Mouse (Mus musculus) forebrain, embryonic 11.5 days (tissue): ENCODE data around the gene Kif4. TPM values are rescaled to one million over a fixed set of nuclear protein-coding genes. Genes with fewer than 3 reads are reported as not detected.

Experiments
- ATAC-seq: fragments of 200-750 bp; cut with Nextera tagmentation; replicated peaks from 2 replicates; pipeline ENCODE4 v1.8.0; 2017; ENCODE audit warnings: moderate TSS enrichment; ENCODE audit not compliant: low FRiP score
- DNase-seq: peaks from one replicate; pipeline ENCODE4 v3.0.0-alpha.2; 2017; ENCODE audit warnings: low spot score
- H3K27ac ChIP-seq: fragments of 300-500 bp; sonication (generic); 2 replicates; pipeline ENCODE4 v1.5.1; 2014; ENCODE audit warnings: low read depth, low read length
- H3K27me3 ChIP-seq: fragments of 300-500 bp; sonication (generic); 2 replicates; pipeline ENCODE4 v1.6.1; 2014; ENCODE audit warnings: mild to moderate bottlenecking, low read length, mixed read lengths; ENCODE audit not compliant: control insufficient read depth, insufficient read depth
- H3K36me3 ChIP-seq: fragments of 300-500 bp; sonication (generic); 2 replicates; pipeline ENCODE4 v1.6.1; 2014; ENCODE audit warnings: mild to moderate bottlenecking, low read length, moderate library complexity, mixed read lengths; ENCODE audit not compliant: control insufficient read depth, insufficient read depth
- H3K4me1 ChIP-seq: fragments of 300-500 bp; sonication (generic); replicated peaks from 2 replicates; pipeline ENCODE4 v1.6.1; 2014; ENCODE audit warnings: low read length, mixed read lengths; ENCODE audit not compliant: control insufficient read depth, insufficient read depth
- H3K4me2 ChIP-seq: fragments of 300-500 bp; sonication (generic); 2 replicates; pipeline ENCODE4 v1.6.1; 2014; ENCODE audit warnings: low read depth, mild to moderate bottlenecking, low read length, moderate library complexity, mixed read lengths; ENCODE audit not compliant: severe bottlenecking
- H3K4me3 ChIP-seq: fragments of 300-500 bp; sonication (generic); 2 replicates; pipeline ENCODE4 v1.5.1; 2014; ENCODE audit warnings: low read depth, low read length
- H3K9ac ChIP-seq: fragments of 300-500 bp; sonication (generic); 2 replicates; pipeline ENCODE4 v1.6.1; 2014; ENCODE audit warnings: low read length
- H3K9me3 ChIP-seq: fragments of 300-500 bp; sonication (generic); 2 replicates; pipeline ENCODE4 v1.6.1; 2016; ENCODE audit warnings: low read length, mixed read lengths; ENCODE audit not compliant: control insufficient read depth
- WGBS: fragments of 180-500 bp; shearing (Covaris S2); extraction: QIAGEN DNeasy Blood & Tissue Kit; methylation state at CpG from one replicate; pipeline ENCODE4 v1.1.7; 2014; 5-methylcytosine and 5-hydroxymethylcytosine counted together
- polyA plus RNA-seq: library from polyadenylated mRNA; unstranded; fragments of >200 nt; fragmentation: Nextera tagmentation; extraction: Ambion mirVana; gene quantifications from 2 replicates; pipeline ENCODE4 v1.2.1, GENCODE M21; 2014

Kif4 gene
- polyA plus RNA-seq, 1 experiment from 2014 or later, result 63.2 TPM

DNA sequence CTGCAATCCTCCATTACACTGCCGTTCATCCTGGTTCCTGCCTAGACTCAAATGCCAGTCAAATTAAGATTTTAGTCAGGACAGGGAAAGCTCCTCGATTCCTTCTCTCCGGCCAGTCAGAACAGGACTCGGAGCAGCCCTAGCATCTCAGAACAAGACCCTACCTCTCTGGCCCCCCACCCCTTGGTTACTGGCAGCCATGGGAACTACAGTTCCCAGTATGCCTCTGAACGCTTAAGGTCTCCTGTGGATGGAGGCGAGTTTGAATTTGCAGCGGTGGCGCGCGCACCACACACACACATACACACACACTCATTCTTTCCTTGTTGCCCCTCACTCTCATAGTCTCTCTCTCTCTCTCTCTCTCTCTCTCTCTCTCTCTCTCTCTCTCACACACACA lies 113.9 kb downstream of the Kif4 start:
- peak overlapping the region; percentile 15; the same call in 1 of the 2 replicates for H3K4me3 ChIP-seq
- no peaks in the 10 kb centered on the region for H3K4me1 ChIP-seq
- ATAC-seq, result peak; percentile 67
- WGBS, result 18% methylated on average over 10 of the region's 10 CpGs
- H3K9ac ChIP-seq, result no peak overlapping the region
- H3K9me3 ChIP-seq, result no peaks in the 10 kb centered on the region
- peak overlapping the region; percentile 39; the same call in 1 of the 2 replicates for H3K4me2 ChIP-seq
- H3K36me3 ChIP-seq, result no peaks in the 10 kb centered on the region
- no peak for DNase-seq
- H3K27ac ChIP-seq, result no peak overlapping the region
- 0 out of 2 replicates have a peak, but pooled peaks cover 2% of the 10 kb centered on the region for H3K27me3 ChIP-seq

DNA sequence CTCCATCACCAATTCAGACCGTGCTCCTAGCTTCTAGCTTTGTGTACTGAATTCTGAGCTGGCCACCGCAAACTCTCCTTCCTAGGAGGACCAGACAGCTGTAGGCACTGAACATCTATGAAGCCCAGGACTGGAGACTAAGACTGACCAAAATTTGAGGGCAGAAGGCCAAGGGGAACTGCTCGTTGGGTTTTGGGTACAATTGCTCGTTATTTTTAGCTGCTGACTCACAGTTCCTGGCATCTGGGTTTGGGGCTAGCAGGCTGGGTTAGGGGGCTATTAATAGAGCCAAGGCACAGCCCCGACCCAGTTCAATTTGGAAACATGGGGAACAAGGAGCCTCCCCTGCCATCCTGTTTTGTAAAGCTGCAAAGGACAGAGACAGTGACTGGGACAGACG lies 115.2 kb downstream of the Kif4 start:
- Histone ChIP-seq H3K4me2 (no peak overlapping the region), H3K36me3 (no peaks in the 10 kb centered on the region), H3K27ac (no peak overlapping the region), H3K9ac (no peak overlapping the region), H3K4me3 (no peak overlapping the region), H3K9me3 (no peaks in the 10 kb centered on the region), H3K27me3 (0 out of 2 replicates have a peak, but pooled peaks cover 2% of the 10 kb centered on the region), H3K4me1 (no peaks in the 10 kb centered on the region)
- DNase-seq (no peak), ATAC-seq (no peak)
- WGBS, result 67% methylated on average over 6 of the region's 6 CpGs

DNA sequence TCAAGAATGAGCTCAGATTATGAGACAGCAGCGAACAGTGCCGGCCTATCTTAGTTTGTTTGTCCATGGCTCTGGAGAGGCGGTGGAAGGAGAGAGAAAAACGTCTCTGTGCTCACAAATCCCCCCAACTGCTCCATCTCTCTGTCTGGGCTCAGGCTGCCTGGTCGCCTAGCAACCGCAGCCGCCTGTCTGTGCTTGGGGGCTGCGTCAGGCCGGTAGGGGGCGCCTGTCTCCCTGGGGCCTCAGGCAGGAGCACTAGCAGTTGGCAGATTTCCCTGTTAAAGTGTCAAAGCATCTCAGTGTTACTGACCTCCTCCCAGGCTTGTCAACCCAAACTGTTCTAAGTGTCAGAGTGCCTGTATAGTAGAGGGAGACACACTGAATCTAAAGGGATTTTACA lies 116.4 kb downstream of the Kif4 start:
- DNase-seq (peak; percentile 82), ATAC-seq (peak; percentile 85)
- no peak overlapping the region for H3K4me3 ChIP-seq
- 0 out of 2 replicates have a peak, but pooled peaks cover 2% of the 10 kb centered on the region for H3K27me3 ChIP-seq
- 14% methylated on average over 10 of the region's 10 CpGs for WGBS
- no peak overlapping the region for H3K4me2 ChIP-seq
- H3K9ac ChIP-seq, result no peak overlapping the region
- H3K36me3 ChIP-seq, result no peaks in the 10 kb centered on the region
- H3K27ac ChIP-seq, result no peak overlapping the region
- no peaks in the 10 kb centered on the region for H3K4me1 ChIP-seq
- no peaks in the 10 kb centered on the region for H3K9me3 ChIP-seq

DNA sequence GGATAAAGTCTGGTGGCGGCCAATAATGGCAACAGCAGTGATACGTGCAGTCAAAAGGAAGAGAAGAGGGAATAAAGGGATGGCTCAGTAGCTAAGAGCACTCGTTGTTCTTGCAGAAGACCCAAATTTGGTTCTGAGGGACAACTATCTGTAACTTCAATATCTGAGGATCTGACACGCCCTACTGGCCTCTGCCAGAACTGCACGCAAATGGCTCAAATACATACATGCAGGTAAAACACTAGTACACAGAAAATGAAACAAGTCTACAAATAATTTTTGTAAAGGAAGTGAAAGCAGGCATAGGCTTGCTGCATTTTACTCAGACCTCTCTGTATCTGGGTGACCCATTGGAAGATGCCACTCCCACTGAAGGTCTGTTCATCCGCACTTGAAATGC lies 140.3 kb downstream of the Kif4 start:
- H3K27me3 ChIP-seq, result peaks cover 2% of the 10 kb centered on the region; the same call in 1 of the 2 replicates
- H3K4me1 ChIP-seq, result no peaks in the 10 kb centered on the region
- no peak overlapping the region for H3K9ac ChIP-seq
- WGBS, result 82% methylated on average over 6 of the region's 6 CpGs
- no peaks in the 10 kb centered on the region for H3K36me3 ChIP-seq
- no peak overlapping the region for H3K4me3 ChIP-seq
- ATAC-seq (no peak), DNase-seq (no peak)
- no peak overlapping the region for H3K27ac ChIP-seq
- H3K9me3 ChIP-seq, result no peaks in the 10 kb centered on the region
- no peak overlapping the region for H3K4me2 ChIP-seq

DNA sequence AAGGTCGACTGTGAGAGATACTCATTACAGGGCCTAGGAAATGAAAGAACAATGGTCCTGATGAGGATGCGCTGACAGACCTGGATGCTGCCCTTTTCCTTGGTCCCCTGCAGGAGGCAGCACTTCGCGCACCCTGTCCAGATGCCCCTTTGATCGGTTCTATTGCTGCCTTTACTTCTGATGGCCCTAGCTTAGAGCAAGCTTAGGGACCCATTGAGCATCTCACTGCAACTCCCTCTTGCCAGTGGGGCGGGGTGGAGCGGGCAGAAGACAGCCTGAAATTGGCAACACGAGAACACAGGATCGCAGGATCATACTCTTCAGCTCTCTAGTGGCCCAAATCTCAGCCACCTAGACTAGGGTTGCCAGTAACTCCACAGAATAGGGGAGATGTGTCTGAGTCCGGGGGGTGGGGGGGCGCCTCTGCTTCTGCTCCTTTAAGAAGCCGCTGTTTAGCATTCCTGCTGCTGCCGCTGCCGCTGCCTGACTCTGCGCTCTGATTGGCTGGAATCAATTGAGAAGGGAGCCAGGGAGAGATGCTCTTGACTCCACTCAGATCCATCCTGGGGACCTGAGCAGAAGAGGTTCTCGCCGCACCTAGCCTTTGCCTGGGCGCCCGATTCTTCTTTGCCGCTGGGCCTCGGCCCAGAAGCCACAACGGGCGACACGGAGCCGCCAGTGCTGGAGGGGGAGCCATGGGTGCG lies 141.8 kb downstream of the Kif4 start, which contains the start of gene Dlg3:
TSS of gene Dlg3 (plus strand) at position 542 of the 704 bp plus-strand sequence.
- no peak within 1 kb of the TSS for H3K27ac ChIP-seq
- H3K4me3 ChIP-seq, result peak within 1 kb of the TSS; percentile 47
- H3K4me2 ChIP-seq, result peak within 1 kb of the TSS; percentile 83
- no peaks in the 10 kb centered on the region for H3K4me1 ChIP-seq
- peak; percentile 92 for ATAC-seq
- 22% methylated on average over 26 of the region's 26 CpGs for WGBS
- no peaks in the 10 kb centered on the region for H3K36me3 ChIP-seq
- peaks cover 2% of the 10 kb centered on the region; the same call in 1 of the 2 replicates for H3K27me3 ChIP-seq
- peak; percentile 73 for DNase-seq
- peak within 1 kb of the TSS; percentile 53 for H3K9ac ChIP-seq
- no peaks in the 10 kb centered on the region for H3K9me3 ChIP-seq

DNA sequence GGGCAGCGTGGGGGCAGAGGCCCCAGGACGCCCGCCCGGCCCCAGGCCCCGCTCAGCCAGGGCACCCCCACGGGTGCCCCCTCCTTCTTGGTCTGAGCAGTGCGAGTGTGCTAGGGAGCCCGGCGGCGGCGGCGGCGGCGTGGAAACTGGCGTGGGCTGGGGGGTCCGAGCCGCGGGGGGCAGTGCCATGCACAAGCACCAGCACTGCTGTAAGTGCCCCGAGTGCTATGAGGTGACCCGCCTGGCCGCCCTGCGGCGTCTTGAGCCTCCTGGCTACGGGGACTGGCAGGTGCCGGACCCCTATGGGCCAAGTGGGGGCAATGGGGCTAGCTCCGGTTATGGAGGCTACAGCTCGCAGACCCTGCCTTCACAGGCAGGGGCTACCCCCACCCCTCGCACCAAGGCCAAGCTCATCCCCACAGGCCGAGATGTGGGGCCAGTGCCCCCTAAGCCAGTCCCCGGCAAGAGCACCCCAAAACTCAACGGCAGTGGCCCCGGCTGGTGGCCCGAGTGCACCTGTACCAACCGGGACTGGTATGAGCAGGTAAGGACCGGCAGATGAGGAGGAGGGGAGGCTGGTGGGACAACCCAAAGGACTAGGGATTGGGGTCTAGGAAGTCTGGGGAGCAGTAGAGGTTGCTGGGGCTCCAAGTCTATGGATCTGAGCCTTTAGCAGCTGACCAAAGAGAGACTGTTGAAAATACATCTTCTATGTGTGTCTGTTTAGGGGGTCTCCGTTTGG lies 142.5 kb downstream of the Kif4 start:
- peak overlapping the region; percentile 47 for H3K4me3 ChIP-seq
- peak overlapping the region; percentile 83 for H3K4me2 ChIP-seq
- H3K9ac ChIP-seq, result peak overlapping the region; percentile 53
- H3K4me1 ChIP-seq, result no peaks in the 10 kb centered on the region
- H3K36me3 ChIP-seq, result no peaks in the 10 kb centered on the region
- DNase-seq (peak; percentile 54), ATAC-seq (peak; percentile 70)
- H3K27me3 ChIP-seq, result peaks cover 2% of the 10 kb centered on the region; the same call in 1 of the 2 replicates
- no peak overlapping the region for H3K27ac ChIP-seq
- WGBS, result 20% methylated on average over 26 of the region's 36 CpGs
- H3K9me3 ChIP-seq, result no peaks in the 10 kb centered on the region

DNA sequence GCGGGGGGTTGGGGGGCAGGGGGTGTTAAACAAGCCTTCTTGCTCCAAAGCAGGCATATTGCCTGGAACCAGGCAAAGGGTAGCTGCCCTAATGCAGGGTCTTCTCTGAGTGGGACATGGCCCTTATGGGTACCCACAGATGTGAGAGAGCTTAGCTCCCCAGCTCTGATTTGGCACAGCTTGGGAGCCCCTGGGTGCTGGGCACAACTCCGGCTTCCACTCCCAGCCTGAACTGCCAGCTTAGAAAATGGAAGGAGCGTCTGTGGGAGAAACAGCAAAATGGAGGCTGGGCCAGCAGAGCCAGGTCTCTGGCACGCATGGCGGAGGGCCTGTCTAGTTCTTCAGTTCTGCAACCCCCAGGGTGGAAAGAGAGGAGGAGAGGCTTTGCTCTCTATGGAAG lies 143.7 kb downstream of the Kif4 start:
- H3K4me3 ChIP-seq, result no peak overlapping the region
- ATAC-seq (no peak), DNase-seq (no peak)
- no peak overlapping the region for H3K9ac ChIP-seq
- no peaks in the 10 kb centered on the region for H3K9me3 ChIP-seq
- H3K36me3 ChIP-seq, result no peaks in the 10 kb centered on the region
- H3K4me1 ChIP-seq, result no peaks in the 10 kb centered on the region
- 0 out of 2 replicates have a peak overlapping the region, but pooled peaks have one; percentile 15 for H3K4me2 ChIP-seq
- H3K27me3 ChIP-seq, result peaks cover 2% of the 10 kb centered on the region; the same call in 1 of the 2 replicates
- WGBS, result 89% methylated on average over 5 of the region's 5 CpGs
- no peak overlapping the region for H3K27ac ChIP-seq

DNA sequence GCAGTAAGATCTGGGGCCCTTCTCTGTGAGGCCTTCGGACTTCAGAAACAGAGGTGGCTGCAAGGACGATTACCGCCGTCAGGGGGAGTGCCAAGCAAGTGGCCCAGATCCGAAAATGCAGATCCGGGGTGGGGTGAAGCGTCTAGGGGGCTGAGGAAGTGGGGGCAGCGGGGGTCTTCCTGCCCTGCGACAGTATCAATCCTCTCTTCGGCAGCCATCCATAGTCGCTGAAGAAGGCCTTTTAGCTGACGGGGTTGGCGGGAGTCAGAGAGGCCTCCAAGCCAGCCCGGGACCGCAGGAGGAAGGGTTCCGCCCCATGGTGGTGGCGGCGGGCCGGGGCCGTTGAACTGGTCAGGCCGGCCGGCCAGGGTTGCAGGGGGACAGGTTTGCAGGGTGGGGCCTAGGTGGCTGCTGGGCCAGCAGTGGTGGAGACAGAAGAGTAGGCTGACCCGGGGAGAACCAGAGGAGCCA lies 148.8 kb downstream of the Kif4 start:
- H3K9ac ChIP-seq, result peak overlapping the region; percentile 55
- H3K4me2 ChIP-seq, result peak overlapping the region; percentile 50
- no peak overlapping the region for H3K27ac ChIP-seq
- H3K4me3 ChIP-seq, result peak overlapping the region; percentile 34
- no peaks in the 10 kb centered on the region for H3K27me3 ChIP-seq
- H3K36me3 ChIP-seq, result no peaks in the 10 kb centered on the region
- H3K9me3 ChIP-seq, result no peaks in the 10 kb centered on the region
- 14% methylated on average over 19 of the region's 23 CpGs for WGBS
- ATAC-seq, result no peak
- peak; percentile 81 for DNase-seq
- no peaks in the 10 kb centered on the region for H3K4me1 ChIP-seq
